Mouse (Mus musculus): Measurements from ENCODE around the gene 4933415F23Rik. TPM values are rescaled to one million over a fixed set of nuclear protein-coding genes. Genes with fewer than 3 reads are reported as not detected.
"Not testable (repeated sequence)": the region's sequence is repeated elsewhere in the genome, so short reads cannot be mapped to it uniquely, and the experiment has no call there.

Gene 4933415F23Rik
- polyA plus RNA-seq (2015; fragmentation: Nextera tagmentation; extraction: Ambion mirVana) = not detected in 2 replicates

- Histone ChIP-seq H3K9me3 (no peaks in the 10 kb centered on the region), H3K27ac (no peak within 1 kb of the TSS), H3K4me1 (no peaks in the 10 kb centered on the region), H3K4me2 (no peak within 1 kb of the TSS), H3K27me3 (no peaks in the 10 kb centered on the region), H3K9ac (no peak within 1 kb of the TSS), H3K36me3 (no peaks in the 10 kb centered on the region), H3K4me3 (no peak within 1 kb of the TSS)
- 95% methylated on average over 20 of the region's 20 CpGs for WGBS
- ATAC-seq (ENCODE audit: borderline replicate concordance, extremely low read depth, low FRiP score, low TSS enrichment) = no peak
Observed at GRCm38 (mm10) chr1:23102021-23102420, at the start of gene 4933415F23Rik. TSS of gene 4933415F23Rik (minus strand) at chr1:23102253.

- 85% methylated on average over 1 of the region's 1 CpGs for WGBS
- Histone ChIP-seq H3K4me3 (no peak overlapping the region), H3K9me3 (no peaks in the 10 kb centered on the region), H3K36me3 (no peaks in the 10 kb centered on the region), H3K27ac (no peak overlapping the region), H3K27me3 (no peaks in the 10 kb centered on the region), H3K9ac (no peak overlapping the region), H3K4me1 (no peaks in the 10 kb centered on the region), H3K4me2 (no peak overlapping the region)
- no peak for ATAC-seq (ENCODE audit: borderline replicate concordance, extremely low read depth, low FRiP score, low TSS enrichment)
Observed at GRCm38 (mm10) chr1:23151722-23152121, 49.7 kb upstream of the 4933415F23Rik start.

DNA sequence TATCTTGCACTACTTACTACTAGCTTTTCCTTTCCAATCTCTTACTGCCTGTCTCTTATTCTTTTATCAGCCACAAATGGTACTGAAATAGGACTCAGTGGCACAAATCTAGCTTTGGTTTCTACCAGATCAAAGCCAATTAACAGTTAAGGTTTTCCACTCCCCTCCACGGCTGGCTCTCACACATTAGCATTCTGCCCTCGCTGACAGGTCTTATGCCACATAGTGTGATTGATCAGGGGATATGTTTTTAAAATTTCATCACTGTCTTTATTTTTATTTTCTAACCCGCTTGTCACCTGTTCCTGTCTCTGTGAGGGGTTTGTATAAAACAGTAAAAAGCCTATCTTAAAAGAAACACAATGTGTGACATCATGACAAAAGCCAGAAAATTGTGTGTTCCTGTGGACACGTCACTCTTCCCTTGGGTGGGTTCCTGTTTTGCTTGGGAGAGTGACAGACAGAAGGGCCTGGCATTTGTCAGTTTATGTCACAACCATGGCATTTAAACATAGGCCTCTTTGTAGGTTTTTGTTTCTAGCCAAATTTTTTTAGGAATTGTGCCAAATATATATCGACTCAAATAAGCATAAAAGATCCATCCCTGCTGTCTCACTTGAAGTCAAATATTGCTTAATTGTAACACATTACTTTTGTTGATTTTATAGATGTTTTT, 44.3 kb upstream of the 4933415F23Rik start:
- H3K4me3 ChIP-seq = no peak overlapping the region
- 26% methylated on average over 5 of the region's 5 CpGs for WGBS
- no peaks in the 10 kb centered on the region for H3K9me3 ChIP-seq
- no peaks in the 10 kb centered on the region for H3K27me3 ChIP-seq
- H3K27ac ChIP-seq = peak overlapping the region; percentile 67
- H3K4me2 ChIP-seq = no peak overlapping the region
- H3K9ac ChIP-seq = no peak overlapping the region
- ATAC-seq (ENCODE audit: borderline replicate concordance, extremely low read depth, low FRiP score, low TSS enrichment) = peak; percentile 86; the same call in 1 of the 2 replicates
- H3K36me3 ChIP-seq = no peaks in the 10 kb centered on the region
- peaks cover 14% of the 10 kb centered on the region for H3K4me1 ChIP-seq

DNA sequence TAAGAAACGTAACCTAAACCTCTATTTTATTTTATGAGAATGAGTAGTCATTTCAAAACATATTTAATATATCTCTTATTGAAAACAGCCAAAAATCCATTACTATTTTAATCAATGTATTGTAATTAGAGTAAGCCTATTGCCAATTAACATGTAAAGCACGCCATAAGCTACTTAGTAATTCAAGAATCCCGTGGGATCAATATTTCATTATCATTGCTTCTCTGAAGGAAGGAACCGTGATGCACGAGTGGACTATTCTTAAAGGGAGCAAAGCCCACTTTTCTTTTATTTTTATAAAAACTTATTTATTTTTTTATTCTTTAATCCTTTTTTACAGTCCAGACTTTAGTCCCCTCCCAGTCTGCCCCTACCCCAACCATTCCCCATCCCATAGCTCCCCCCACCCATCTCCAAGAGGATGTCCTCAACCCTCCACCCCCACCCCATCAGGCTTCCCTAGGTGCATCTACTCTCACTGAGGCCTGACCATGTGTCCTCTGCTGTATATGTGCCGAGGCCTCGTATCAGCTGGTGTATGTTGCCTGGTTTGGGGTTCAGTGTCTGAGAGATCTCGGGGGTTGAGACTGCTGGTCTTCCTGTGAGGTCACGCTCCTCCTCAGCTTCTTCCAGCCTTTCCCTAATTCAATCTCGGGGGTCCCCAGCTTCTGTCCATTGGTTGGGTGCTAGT, 39.2 kb upstream of the 4933415F23Rik start:
- no peak overlapping the region for H3K27ac ChIP-seq
- no peaks in the 10 kb centered on the region for H3K27me3 ChIP-seq
- no peak overlapping the region for H3K4me3 ChIP-seq
- ATAC-seq (ENCODE audit: borderline replicate concordance, extremely low read depth, low FRiP score, low TSS enrichment) = no peak
- no peaks in the 10 kb centered on the region for H3K36me3 ChIP-seq
- no peaks in the 10 kb centered on the region for H3K9me3 ChIP-seq
- no peak overlapping the region for H3K9ac ChIP-seq
- H3K4me1 ChIP-seq = peaks cover 11% of the 10 kb centered on the region
- no peak overlapping the region for H3K4me2 ChIP-seq
- 81% methylated on average over 10 of the region's 10 CpGs for WGBS

GRCm38 (mm10) chr1:23140530-23140929, 38.5 kb upstream of the 4933415F23Rik start:
- not testable (repeated sequence) for H3K36me3 ChIP-seq; H3K4me3 ChIP-seq; H3K27ac ChIP-seq; H3K9ac ChIP-seq; H3K27me3 ChIP-seq; H3K4me2 ChIP-seq; H3K9me3 ChIP-seq; H3K4me1 ChIP-seq; ATAC-seq (ENCODE audit: borderline replicate concordance, extremely low read depth, low FRiP score, low TSS enrichment)
- WGBS = 0% methylated on average over 1 of the region's 1 CpGs

DNA sequence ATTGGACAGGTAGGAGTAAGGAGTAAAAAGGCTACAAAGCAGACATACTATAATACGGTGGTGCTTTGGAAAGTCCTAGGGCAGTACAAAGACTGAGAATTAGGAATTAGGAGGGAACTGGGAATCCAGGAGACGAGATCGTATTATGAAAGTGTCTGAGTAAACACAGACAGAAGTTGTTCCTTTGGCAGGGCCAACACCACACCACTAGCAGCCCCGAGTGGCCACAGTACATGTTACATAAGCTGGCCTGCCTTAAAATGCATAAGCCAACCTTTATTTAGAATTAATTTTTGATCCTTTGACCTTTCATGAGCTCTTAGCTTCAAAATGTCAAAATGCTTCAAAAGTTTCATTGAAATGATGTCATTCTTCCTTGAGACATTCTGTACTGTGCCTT, 18.8 kb upstream of the 4933415F23Rik start:
- WGBS = 47% methylated on average over 4 of the region's 4 CpGs
- peaks cover 11% of the 10 kb centered on the region for H3K4me1 ChIP-seq
- H3K36me3 ChIP-seq = no peaks in the 10 kb centered on the region
- H3K4me3 ChIP-seq = no peak overlapping the region
- no peak overlapping the region for H3K4me2 ChIP-seq
- no peaks in the 10 kb centered on the region for H3K9me3 ChIP-seq
- ATAC-seq (ENCODE audit: borderline replicate concordance, extremely low read depth, low FRiP score, low TSS enrichment) = no peak
- H3K9ac ChIP-seq = no peak overlapping the region
- H3K27me3 ChIP-seq = no peaks in the 10 kb centered on the region
- no peak overlapping the region for H3K27ac ChIP-seq

DNA sequence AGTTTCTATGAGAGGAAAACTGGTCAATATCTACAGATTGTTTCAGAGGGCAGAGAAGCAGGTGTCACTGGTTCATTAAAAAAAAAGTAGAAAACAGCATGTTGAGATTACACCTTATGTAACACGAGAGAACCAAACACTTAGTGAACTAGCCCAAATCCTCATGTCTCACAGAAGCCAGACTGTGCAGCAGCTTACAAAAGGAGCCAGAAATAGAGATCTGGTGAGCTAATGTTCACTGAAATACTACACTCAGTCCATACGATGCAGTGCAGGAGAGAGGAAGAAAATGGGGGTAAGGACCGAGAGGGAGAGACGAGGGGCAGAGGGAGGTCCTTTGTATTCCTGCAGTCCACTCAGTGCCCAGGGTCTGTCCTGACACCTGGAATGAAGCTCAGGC, 17.4 kb upstream of the 4933415F23Rik start:
- Histone ChIP-seq H3K4me3 (no peak overlapping the region), H3K36me3 (no peaks in the 10 kb centered on the region), H3K27me3 (no peaks in the 10 kb centered on the region), H3K27ac (no peak overlapping the region), H3K9me3 (no peaks in the 10 kb centered on the region), H3K9ac (no peak overlapping the region), H3K4me1 (peaks cover 11% of the 10 kb centered on the region), H3K4me2 (no peak overlapping the region)
- ATAC-seq (ENCODE audit: borderline replicate concordance, extremely low read depth, low FRiP score, low TSS enrichment) = no peak
- 55% methylated on average over 4 of the region's 4 CpGs for WGBS

DNA sequence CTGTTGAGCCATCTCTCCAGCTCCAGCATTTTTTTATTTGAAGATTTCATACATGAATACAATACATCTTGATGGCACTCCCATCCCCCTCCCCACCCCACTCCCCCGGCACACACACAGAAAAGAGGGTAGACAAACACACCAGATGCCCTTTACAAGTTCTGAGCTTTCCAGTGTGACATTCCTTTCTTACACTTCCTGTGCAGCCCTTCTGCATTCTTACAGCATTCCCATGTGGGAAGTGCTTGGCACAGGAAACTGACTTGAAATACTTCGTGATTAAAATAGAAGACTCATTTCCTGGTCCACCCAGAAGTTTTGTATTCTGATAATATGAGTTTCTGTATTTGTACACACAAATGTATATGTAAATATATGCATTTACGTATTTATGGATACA, 15.4 kb upstream of the 4933415F23Rik start:
- Histone ChIP-seq H3K27me3 (no peaks in the 10 kb centered on the region), H3K9me3 (no peaks in the 10 kb centered on the region), H3K4me3 (no peak overlapping the region), H3K4me2 (no peak overlapping the region), H3K4me1 (peaks cover 11% of the 10 kb centered on the region), H3K9ac (no peak overlapping the region), H3K27ac (peak overlapping the region; percentile 63), H3K36me3 (no peaks in the 10 kb centered on the region)
- 20% methylated on average over 3 of the region's 3 CpGs for WGBS
- ATAC-seq (ENCODE audit: borderline replicate concordance, extremely low read depth, low FRiP score, low TSS enrichment) = peak; percentile 72; the same call in 1 of the 2 replicates

- Histone ChIP-seq H3K27ac (no peak overlapping the region), H3K4me2 (no peak overlapping the region), H3K9ac (no peak overlapping the region), H3K9me3 (no peaks in the 10 kb centered on the region), H3K27me3 (no peaks in the 10 kb centered on the region), H3K36me3 (no peaks in the 10 kb centered on the region), H3K4me1 (no peaks in the 10 kb centered on the region), H3K4me3 (no peak overlapping the region)
- ATAC-seq (ENCODE audit: borderline replicate concordance, extremely low read depth, low FRiP score, low TSS enrichment) = no peak
- WGBS = 88% methylated on average over 1 of the region's 1 CpGs
Observed at GRCm38 (mm10) chr1:23109191-23109590, 7.1 kb upstream of the 4933415F23Rik start.

- H3K4me1 ChIP-seq = no peaks in the 10 kb centered on the region
- H3K4me2 ChIP-seq = no peak overlapping the region
- H3K4me3 ChIP-seq = no peak overlapping the region
- H3K27me3 ChIP-seq = no peaks in the 10 kb centered on the region
- H3K9me3 ChIP-seq = no peaks in the 10 kb centered on the region
- ATAC-seq (ENCODE audit: borderline replicate concordance, extremely low read depth, low FRiP score, low TSS enrichment) = no peak
- 80% methylated on average over 4 of the region's 4 CpGs for WGBS
- H3K27ac ChIP-seq = no peak overlapping the region
- no peak overlapping the region for H3K9ac ChIP-seq
- no peaks in the 10 kb centered on the region for H3K36me3 ChIP-seq
Observed at GRCm38 (mm10) chr1:23102881-23103280, 828 bp upstream of the 4933415F23Rik start.

GRCm38 (mm10) chr1:23099791-23100190, 2.3 kb downstream of the 4933415F23Rik start:
- Histone ChIP-seq H3K27ac (no peak overlapping the region), H3K4me2 (no peak overlapping the region), H3K36me3 (no peaks in the 10 kb centered on the region), H3K27me3 (no peaks in the 10 kb centered on the region), H3K4me3 (no peak overlapping the region), H3K9ac (no peak overlapping the region), H3K4me1 (no peaks in the 10 kb centered on the region), H3K9me3 (no peaks in the 10 kb centered on the region)
- no peak for ATAC-seq (ENCODE audit: borderline replicate concordance, extremely low read depth, low FRiP score, low TSS enrichment)
- WGBS = 88% methylated on average over 1 of the region's 1 CpGs

GRCm38 (mm10) chr1:23098451-23098850, 3.6 kb downstream of the 4933415F23Rik start:
- WGBS = 71% methylated on average over 2 of the region's 2 CpGs
- no peaks in the 10 kb centered on the region for H3K9me3 ChIP-seq
- no peak overlapping the region for H3K27ac ChIP-seq
- H3K4me2 ChIP-seq = no peak overlapping the region
- no peaks in the 10 kb centered on the region for H3K4me1 ChIP-seq
- H3K4me3 ChIP-seq = no peak overlapping the region
- ATAC-seq (ENCODE audit: borderline replicate concordance, extremely low read depth, low FRiP score, low TSS enrichment) = no peak
- H3K36me3 ChIP-seq = no peaks in the 10 kb centered on the region
- no peak overlapping the region for H3K9ac ChIP-seq
- no peaks in the 10 kb centered on the region for H3K27me3 ChIP-seq
